Mouse (Mus musculus) heart, postnatal 0 days (tissue): ENCODE results near the gene Sufu.

Experiments used
- CTCF ChIP-seq: IDR thresholded peaks from 2 replicates; pipeline ENCODE4 v1.5.1; 2016; ENCODE audit warnings: antibody characterized with exemption, control low read depth, low read depth
- EP300 ChIP-seq: IDR thresholded peaks from 2 replicates; pipeline ENCODE4 v1.6.1; 2016; ENCODE audit warnings: antibody characterized with exemption, low read depth

- TF ChIP-seq CTCF (no peak), EP300 (no peak)
These were observed 22.1 kb upstream of the Sufu start for GRCm38 (mm10) chr19:46374477-46375088.
